Mouse (Mus musculus) liver, embryonic 13.5 days (tissue): ENCODE results near the gene Diras2. TPM values are rescaled to one million over a fixed set of nuclear protein-coding genes. Genes with fewer than 3 reads are reported as not detected.

Experiments used
- ATAC-seq: fragments of 200-750 bp; cut with Nextera tagmentation; 2 replicates; pipeline ENCODE4 v1.8.0; 2017; ENCODE audit warnings: low read depth, mild to moderate bottlenecking, moderate number of reproducible peaks, moderate library complexity
- DNase-seq: peaks from one replicate; pipeline ENCODE4 v3.0.0; 2022
- H3K27ac ChIP-seq: fragments of 300-500 bp; sonication (generic); 2 replicates; pipeline ENCODE4 v1.5.1; 2015; ENCODE audit warnings: moderate library complexity, mild to moderate bottlenecking, inconsistent platforms
- H3K27me3 ChIP-seq: fragments of 300-500 bp; sonication (generic); 2 replicates; pipeline ENCODE4 v1.6.1; 2015; ENCODE audit warnings: mild to moderate bottlenecking, inconsistent platforms
- H3K36me3 ChIP-seq: fragments of 300-500 bp; sonication (generic); 2 replicates; pipeline ENCODE4 v1.6.1; 2015; ENCODE audit warnings: mild to moderate bottlenecking, inconsistent platforms
- H3K4me1 ChIP-seq: fragments of 300-500 bp; sonication (generic); replicated peaks from 2 replicates; pipeline ENCODE4 v1.6.1; 2015; ENCODE audit warnings: inconsistent platforms
- H3K4me2 ChIP-seq: fragments of 300-500 bp; sonication (generic); 2 replicates; pipeline ENCODE4 v1.6.1; 2015; ENCODE audit warnings: inconsistent platforms, mild to moderate bottlenecking, moderate library complexity
- H3K4me3 ChIP-seq: fragments of 300-500 bp; sonication (generic); replicated peaks from 2 replicates; pipeline ENCODE4 v1.5.1; 2015; ENCODE audit warnings: mild to moderate bottlenecking, inconsistent platforms
- H3K9ac ChIP-seq: fragments of 300-500 bp; sonication (generic); 2 replicates; pipeline ENCODE4 v1.6.1; 2015; ENCODE audit warnings: mild to moderate bottlenecking, inconsistent platforms
- H3K9me3 ChIP-seq: fragments of 300-500 bp; sonication (generic); replicated peaks from 2 replicates; pipeline ENCODE4 v1.6.1; 2016; ENCODE audit warnings: inconsistent platforms
- WGBS: fragments of 180-500 bp; shearing (Covaris S2); methylation state at CpG from one replicate; pipeline ENCODE4 v1.1.7; 2015; ENCODE audit not compliant: insufficient replicate concordance; 5-methylcytosine and 5-hydroxymethylcytosine counted together
- polyA plus RNA-seq: library from polyadenylated mRNA; unstranded; fragments of >200 nt; fragmentation: Nextera tagmentation; extraction: Ambion mirVana; gene quantifications from 2 replicates; pipeline ENCODE4 v1.2.1, GENCODE M21; 2015

Gene Diras2
- polyA plus RNA-seq, 1 experiment from 2014 or later = 0.09 TPM

- no peaks in the 10 kb centered on the region for H3K9me3 ChIP-seq
- no peak overlapping the region for H3K9ac ChIP-seq
- ATAC-seq (no peak), DNase-seq (no peak)
- no peak overlapping the region for H3K27ac ChIP-seq
- WGBS = 31% methylated on average over 9 of the region's 9 CpGs
- H3K4me2 ChIP-seq = no peak overlapping the region
- no peaks in the 10 kb centered on the region for H3K4me1 ChIP-seq
- no peaks in the 10 kb centered on the region for H3K36me3 ChIP-seq
- no peaks in the 10 kb centered on the region for H3K27me3 ChIP-seq
- H3K4me3 ChIP-seq = no peak overlapping the region
Observed at GRCm38 (mm10) chr13:52455329-52455728, 75.8 kb downstream of the Diras2 start.

DNA sequence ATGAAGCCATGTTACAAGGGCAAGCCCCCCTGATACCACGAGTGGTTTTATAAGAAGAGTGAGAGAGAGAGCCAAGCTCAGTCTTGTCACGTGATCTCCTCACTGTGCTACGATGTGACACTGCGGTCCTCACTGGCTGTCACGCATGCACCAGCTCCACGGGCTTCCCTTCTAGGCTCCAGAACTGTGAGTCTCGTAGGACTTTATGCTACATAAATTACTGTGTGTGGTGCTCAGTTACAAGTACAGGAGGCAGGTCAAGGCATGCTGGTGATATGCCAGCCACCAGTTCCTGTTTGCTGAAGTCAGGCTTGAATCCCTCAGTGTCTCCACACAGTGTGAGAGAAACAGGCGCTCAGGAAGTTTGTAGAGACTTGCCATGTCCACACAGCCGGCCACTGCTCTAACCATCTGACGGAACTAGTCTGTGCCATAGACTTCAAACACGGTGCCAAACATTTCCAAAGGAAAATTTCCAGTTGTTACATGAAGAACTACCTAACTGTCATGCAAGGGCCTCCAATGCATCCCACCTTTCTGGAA, 76.3 kb downstream of the Diras2 start:
- Histone ChIP-seq H3K36me3 (no peaks in the 10 kb centered on the region), H3K27ac (no peak overlapping the region)

More for the DNA sequence above, 76.3 kb downstream of the Diras2 start:
- Histone ChIP-seq H3K4me3 (no peak overlapping the region), H3K4me1 (no peaks in the 10 kb centered on the region), H3K9ac (no peak overlapping the region), H3K9me3 (no peaks in the 10 kb centered on the region), H3K4me2 (no peak overlapping the region), H3K27me3 (no peaks in the 10 kb centered on the region)
- ATAC-seq = no peak
- WGBS = 62% methylated on average over 11 of the region's 11 CpGs
- DNase-seq = no peak

Other genes starting within 250 kb of the Diras2 start
- 4.4 and 5.0 TPM in 2 replicates for gene Syk, start 51.9 kb upstream of the Diras2 start, polyA plus RNA-seq